Mouse (Mus musculus): ENCODE results near the gene Sirt4.
A peak's percentile ranks its signal among the peaks of the same experiment; 100 is the strongest.
"Not testable (repeated sequence)": the region's sequence is repeated elsewhere in the genome, so short reads cannot be mapped to it uniquely, and the experiment has no call there.

Gene Sirt4

GRCm38 (mm10) chr5:115514896-115515587, 30.5 kb upstream of the Sirt4 start:
- no peak for DNase-seq (ENCODE audit: low read depth in 1 of 2, low spot score in 2 of 2)

- no peak for DNase-seq (ENCODE audit: low read depth in 1 of 2, low spot score in 2 of 2)
These were observed 29.8 kb upstream of the Sirt4 start for GRCm38 (mm10) chr5:115514346-115514745.

- DNase-seq (ENCODE audit: low read depth in 1 of 2, low spot score in 2 of 2) = no peak
These were observed 29.2 kb upstream of the Sirt4 start for GRCm38 (mm10) chr5:115513721-115514120.

- DNase-seq (ENCODE audit: low read depth in 1 of 2, low spot score in 2 of 2) = no peak
These were observed 28.7 kb upstream of the Sirt4 start for GRCm38 (mm10) chr5:115513246-115513645.

- DNase-seq (ENCODE audit: low read depth in 1 of 2, low spot score in 2 of 2) = no peak
These were observed 27.9 kb upstream of the Sirt4 start for GRCm38 (mm10) chr5:115512375-115512774.

GRCm38 (mm10) chr5:115509790-115510689, 25.5 kb upstream of the Sirt4 start:
- no peak for DNase-seq (ENCODE audit: low read depth in 1 of 2, low spot score in 2 of 2)

GRCm38 (mm10) chr5:115509321-115509761, 24.8 kb upstream of the Sirt4 start:
- DNase-seq (ENCODE audit: low read depth in 1 of 2, low spot score in 2 of 2) = no peak

GRCm38 (mm10) chr5:115508859-115509147, 24.3 kb upstream of the Sirt4 start:
- DNase-seq (ENCODE audit: low read depth in 1 of 2, low spot score in 2 of 2) = no peak

GRCm38 (mm10) chr5:115507981-115508858, 23.7 kb upstream of the Sirt4 start:
- DNase-seq (ENCODE audit: low read depth in 1 of 2, low spot score in 2 of 2) = no peak

GRCm38 (mm10) chr5:115507267-115507980, 22.9 kb upstream of the Sirt4 start:
- no peak for DNase-seq (ENCODE audit: low read depth in 1 of 2, low spot score in 2 of 2)

- peak; percentile 82 to 94 for DNase-seq (ENCODE audit: low read depth in 1 of 2, low spot score in 2 of 2)
These were observed 22.1 kb upstream of the Sirt4 start, which contains the start of gene Pxn for GRCm38 (mm10) chr5:115506454-115507201. Pxn (plus strand) TSS chr5:115506676.

GRCm38 (mm10) chr5:115505617-115506016, 21.1 kb upstream of the Sirt4 start:
- not testable (repeated sequence) for DNase-seq (ENCODE audit: low read depth in 1 of 2, low spot score in 2 of 2)

- no peak for DNase-seq (ENCODE audit: low read depth in 1 of 2, low spot score in 2 of 2)
These were observed 18.5 kb upstream of the Sirt4 start for GRCm38 (mm10) chr5:115503035-115503434.

GRCm38 (mm10) chr5:115500383-115500935, 15.9 kb upstream of the Sirt4 start:
- peak; percentile 76 to 77 for DNase-seq (ENCODE audit: low read depth in 1 of 2, low spot score in 2 of 2)

GRCm38 (mm10) chr5:115498307-115499240, 14.0 kb upstream of the Sirt4 start:
- no peak for DNase-seq (ENCODE audit: low read depth in 1 of 2, low spot score in 2 of 2)

GRCm38 (mm10) chr5:115497033-115497432, 12.5 kb upstream of the Sirt4 start:
- DNase-seq (ENCODE audit: low read depth in 1 of 2, low spot score in 2 of 2) = no peak

GRCm38 (mm10) chr5:115495618-115496017, 11.1 kb upstream of the Sirt4 start:
- DNase-seq (ENCODE audit: low read depth in 1 of 2, low spot score in 2 of 2) = not testable (repeated sequence)

- no peak for DNase-seq (ENCODE audit: low read depth in 1 of 2, low spot score in 2 of 2)
These were observed 8.9 kb upstream of the Sirt4 start for GRCm38 (mm10) chr5:115493441-115493840.
